Mouse (Mus musculus) heart, embryonic 12.5 days (tissue): ENCODE measurements at regions not wholly inside any gene's neighbourhood (a gene's known extent, or its start where the extent isn't known, plus 50 kb on each side); places are given as distances from the start of the nearest gene placed in this dataset.

Experiments
- ATAC-seq: fragments of 200-750 bp; cut with Nextera tagmentation; 2 replicates; pipeline ENCODE4 v1.8.0; 2017; ENCODE audit warnings: moderate TSS enrichment, moderate library complexity; ENCODE audit not compliant: insufficient number of reproducible peaks, low FRiP score
- H3K27ac ChIP-seq: fragments of 300-500 bp; sonication (generic); 2 replicates; pipeline ENCODE4 v1.5.1; 2016; ENCODE audit warnings: mild to moderate bottlenecking, moderate library complexity; ENCODE audit not compliant: poor library complexity, severe bottlenecking
- H3K27me3 ChIP-seq: fragments of 300-500 bp; sonication (generic); replicated peaks from 2 replicates; pipeline ENCODE4 v1.6.1; 2016; ENCODE audit warnings: mild to moderate bottlenecking, moderate library complexity
- H3K36me3 ChIP-seq: fragments of 300-500 bp; sonication (generic); 2 replicates; pipeline ENCODE4 v1.6.1; 2016; ENCODE audit warnings: mild to moderate bottlenecking, moderate library complexity
- H3K4me1 ChIP-seq: fragments of 300-500 bp; sonication (generic); replicated peaks from 2 replicates; pipeline ENCODE4 v1.6.1; 2016; ENCODE audit warnings: mild to moderate bottlenecking
- H3K4me2 ChIP-seq: fragments of 300-500 bp; sonication (generic); 2 replicates; pipeline ENCODE4 v1.6.1; 2016; ENCODE audit warnings: mild to moderate bottlenecking, moderate library complexity
- H3K4me3 ChIP-seq: fragments of 300-500 bp; sonication (generic); 2 replicates; pipeline ENCODE4 v1.5.1; 2016; ENCODE audit warnings: mild to moderate bottlenecking
- H3K9ac ChIP-seq: fragments of 300-500 bp; sonication (generic); 2 replicates; pipeline ENCODE4 v1.6.1; 2016; ENCODE audit warnings: mild to moderate bottlenecking, moderate library complexity
- H3K9me3 ChIP-seq: fragments of 300-500 bp; sonication (generic); replicated peaks from 2 replicates; pipeline ENCODE4 v1.6.1; 2016; ENCODE audit warnings: mild to moderate bottlenecking, moderate library complexity
- WGBS: fragments of 180-500 bp; shearing (Covaris S2); methylation state at CpG from one replicate; pipeline ENCODE4 v1.1.7; 2016; 5-methylcytosine and 5-hydroxymethylcytosine counted together

DNA sequence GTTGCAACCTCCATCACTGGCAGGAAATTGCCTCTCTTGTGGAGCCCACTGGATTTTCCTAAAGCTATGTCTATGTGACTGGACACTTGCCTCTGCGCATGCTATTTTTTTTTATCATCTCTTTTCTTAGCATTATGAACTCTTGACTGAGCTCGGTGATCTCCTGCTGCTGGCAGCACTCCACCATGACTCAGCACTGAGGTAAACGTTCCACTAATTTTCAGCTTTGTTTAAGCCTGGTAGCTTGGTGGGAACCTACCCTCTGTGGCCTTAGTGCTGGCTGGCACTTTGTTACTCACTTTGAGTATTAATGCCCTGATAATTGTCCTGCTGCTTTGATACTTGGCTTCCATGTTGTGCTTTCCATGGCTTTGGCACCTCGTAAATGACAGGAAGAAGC, 545.8 kb upstream of the Vstm2b start:
- WGBS, result 56% methylated on average over 4 of the region's 4 CpGs
- no peaks in the 10 kb centered on the region; the same call in 1 of the 2 replicates for H3K4me1 ChIP-seq
- no peak overlapping the region for H3K4me3 ChIP-seq
- no peaks in the 10 kb centered on the region for H3K36me3 ChIP-seq
- ATAC-seq, result no peak
- H3K9ac ChIP-seq, result no peak overlapping the region
- no peak overlapping the region for H3K27ac ChIP-seq
- H3K27me3 ChIP-seq, result no peaks in the 10 kb centered on the region
- H3K9me3 ChIP-seq, result no peaks in the 10 kb centered on the region
- no peak overlapping the region for H3K4me2 ChIP-seq

DNA sequence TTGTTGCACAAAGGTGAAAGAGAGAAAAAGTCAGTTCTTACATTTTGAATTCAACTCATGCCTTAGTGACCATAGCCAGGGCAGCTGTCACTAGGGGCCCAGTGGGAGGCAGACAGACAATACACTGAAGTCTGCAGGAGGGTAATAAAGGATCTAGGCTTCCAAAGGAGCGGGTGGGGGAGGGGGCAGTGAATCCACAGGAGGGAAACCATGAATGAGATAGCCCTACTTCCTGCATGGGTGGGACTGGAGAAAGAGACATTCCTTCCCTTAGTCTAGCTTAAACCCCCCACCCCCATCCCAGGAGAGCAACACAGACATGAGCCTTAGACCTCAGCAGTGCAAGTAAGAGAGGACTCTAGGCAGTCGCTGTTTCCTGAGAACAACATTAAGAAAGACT, 535.4 kb upstream of the Vstm2b start:
- H3K27ac ChIP-seq, result no peak overlapping the region
- ATAC-seq, result no peak
- 0 out of 2 replicates have a peak, but pooled peaks cover 3% of the 10 kb centered on the region for H3K4me1 ChIP-seq
- no peak overlapping the region for H3K9ac ChIP-seq
- WGBS, result 21% methylated on average over 2 of the region's 2 CpGs
- H3K4me3 ChIP-seq, result no peak overlapping the region
- no peaks in the 10 kb centered on the region for H3K36me3 ChIP-seq
- H3K4me2 ChIP-seq, result no peak overlapping the region
- no peaks in the 10 kb centered on the region; the same call in 1 of the 2 replicates for H3K9me3 ChIP-seq
- no peaks in the 10 kb centered on the region for H3K27me3 ChIP-seq

DNA sequence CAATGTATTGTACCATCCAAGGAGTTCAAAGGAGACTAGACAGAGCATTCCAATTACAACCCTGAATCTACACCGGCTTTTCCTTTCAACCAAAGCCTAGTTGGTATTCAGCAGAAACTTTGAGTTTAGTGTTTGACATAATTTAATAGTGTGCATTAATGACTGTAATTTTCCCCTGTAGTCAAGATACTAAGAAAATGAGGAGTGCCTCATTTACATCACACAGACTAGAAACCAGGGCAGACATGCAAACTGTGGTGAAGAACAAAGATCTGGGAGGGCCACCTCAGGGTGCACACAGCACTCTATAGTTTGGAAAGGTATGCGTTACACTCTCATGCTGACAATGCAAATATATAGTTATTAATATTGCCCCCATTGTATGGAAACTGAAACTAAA, 525.4 kb upstream of the Vstm2b start:
- no peak for ATAC-seq
- 82% methylated on average over 2 of the region's 2 CpGs for WGBS
- H3K9ac ChIP-seq, result no peak overlapping the region
- peaks cover 5% of the 10 kb centered on the region; the same call in 1 of the 2 replicates for H3K4me1 ChIP-seq
- H3K36me3 ChIP-seq, result no peaks in the 10 kb centered on the region
- no peak overlapping the region for H3K4me3 ChIP-seq
- no peaks in the 10 kb centered on the region for H3K9me3 ChIP-seq
- no peaks in the 10 kb centered on the region for H3K27me3 ChIP-seq
- no peak overlapping the region for H3K27ac ChIP-seq
- no peak overlapping the region for H3K4me2 ChIP-seq

DNA sequence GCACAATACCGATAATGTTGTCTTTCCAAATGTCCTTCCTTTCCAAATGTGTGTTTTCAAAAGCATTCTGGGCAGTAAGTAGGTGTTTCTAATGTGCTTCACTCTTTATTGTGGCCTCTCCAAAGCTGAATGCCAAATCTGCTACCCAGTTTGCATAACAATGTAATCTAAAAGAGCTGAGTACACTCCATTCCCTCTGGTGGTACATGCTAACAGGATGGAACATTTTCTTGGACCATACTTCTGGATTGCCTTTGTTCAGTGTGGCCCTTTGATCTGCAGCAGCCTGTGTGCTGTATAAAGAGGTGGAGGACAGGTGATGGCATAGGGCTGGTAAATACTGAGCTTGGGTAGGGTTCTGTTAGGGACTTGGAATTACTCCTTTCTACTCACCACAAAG, 520.3 kb upstream of the Vstm2b start:
- Histone ChIP-seq H3K4me1 (no peaks in the 10 kb centered on the region), H3K4me2 (no peak overlapping the region), H3K27me3 (no peaks in the 10 kb centered on the region), H3K9me3 (no peaks in the 10 kb centered on the region), H3K27ac (no peak overlapping the region), H3K4me3 (no peak overlapping the region), H3K9ac (no peak overlapping the region), H3K36me3 (no peaks in the 10 kb centered on the region)
- ATAC-seq, result no peak
- 74% methylated on average over 1 of the region's 1 CpGs for WGBS

DNA sequence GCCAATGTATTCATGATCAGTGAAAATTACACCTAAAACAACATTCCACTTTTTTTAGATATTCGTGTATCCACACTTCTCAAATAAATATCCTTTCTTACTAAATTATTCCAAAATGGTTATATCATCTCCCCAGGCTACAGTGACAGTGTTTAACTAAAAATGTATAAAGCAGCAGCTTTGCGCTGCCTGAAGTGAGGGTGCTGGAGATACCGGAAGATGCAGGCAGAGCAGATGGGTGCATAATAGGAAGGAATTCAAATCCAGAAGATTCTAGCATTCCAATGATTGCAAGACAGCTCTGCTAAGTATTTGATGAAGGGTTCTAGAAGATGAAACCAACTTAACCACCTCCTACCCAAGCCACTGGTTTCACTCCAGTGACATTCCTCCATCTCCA, 516.9 kb upstream of the Vstm2b start:
- H3K4me3 ChIP-seq, result no peak overlapping the region
- ATAC-seq, result no peak
- H3K36me3 ChIP-seq, result no peaks in the 10 kb centered on the region
- no peak overlapping the region for H3K27ac ChIP-seq
- no peaks in the 10 kb centered on the region for H3K4me1 ChIP-seq
- no peak overlapping the region for H3K9ac ChIP-seq
- H3K27me3 ChIP-seq, result no peaks in the 10 kb centered on the region
- H3K4me2 ChIP-seq, result no peak overlapping the region
- no peaks in the 10 kb centered on the region for H3K9me3 ChIP-seq
- WGBS, result 79% methylated on average over 3 of the region's 3 CpGs

DNA sequence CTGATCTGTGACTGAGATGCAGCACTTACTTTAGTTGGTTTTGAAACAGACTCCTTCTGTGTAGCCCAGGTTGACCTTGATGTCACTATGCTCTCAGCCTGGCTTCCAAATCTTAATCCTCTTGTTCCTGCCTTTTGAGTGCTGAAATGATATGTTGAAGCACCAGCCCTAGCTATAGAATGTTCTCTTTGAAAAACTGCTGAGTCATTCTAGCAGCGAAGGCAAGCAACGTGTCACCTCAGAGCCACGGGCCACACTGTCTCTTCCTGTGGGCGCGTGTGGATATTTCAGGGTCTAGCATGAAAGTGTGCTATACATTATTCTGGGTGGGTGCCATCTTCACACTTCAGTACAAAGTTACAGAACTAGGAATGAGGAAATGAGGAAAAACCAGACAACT, 510.0 kb upstream of the Vstm2b start:
- H3K27me3 ChIP-seq, result no peaks in the 10 kb centered on the region
- no peak overlapping the region for H3K27ac ChIP-seq
- no peak for ATAC-seq
- H3K4me1 ChIP-seq, result 0 out of 2 replicates have a peak, but pooled peaks cover 3% of the 10 kb centered on the region
- H3K4me3 ChIP-seq, result no peak overlapping the region
- H3K4me2 ChIP-seq, result no peak overlapping the region
- H3K9ac ChIP-seq, result no peak overlapping the region
- no peaks in the 10 kb centered on the region for H3K9me3 ChIP-seq
- WGBS, result 73% methylated on average over 5 of the region's 5 CpGs
- no peaks in the 10 kb centered on the region for H3K36me3 ChIP-seq

DNA sequence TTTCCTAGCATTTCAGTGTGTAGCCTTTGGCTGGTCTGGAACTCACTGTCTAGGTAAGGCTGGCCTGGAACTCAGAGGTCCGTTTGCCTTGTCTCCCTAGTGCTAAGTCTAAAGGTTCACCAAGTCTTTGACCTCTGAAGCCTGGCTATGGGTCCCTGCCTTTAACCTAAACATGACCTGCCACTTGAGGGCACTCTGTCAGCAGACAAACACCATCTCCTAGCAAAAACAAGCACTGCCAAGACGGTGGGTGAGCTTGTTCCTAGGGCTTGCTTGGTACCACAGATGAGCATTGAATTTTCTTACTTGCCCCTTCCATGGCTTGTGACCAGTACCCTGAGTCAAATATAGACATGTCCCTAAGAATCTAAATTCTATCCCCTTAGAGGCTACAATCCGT, 508.3 kb upstream of the Vstm2b start:
- Histone ChIP-seq H3K4me1 (0 out of 2 replicates have a peak, but pooled peaks cover 3% of the 10 kb centered on the region), H3K27ac (no peak overlapping the region), H3K9me3 (no peaks in the 10 kb centered on the region), H3K27me3 (no peaks in the 10 kb centered on the region), H3K4me3 (no peak overlapping the region), H3K9ac (no peak overlapping the region), H3K36me3 (no peaks in the 10 kb centered on the region), H3K4me2 (no peak overlapping the region)
- ATAC-seq, result no peak
- WGBS, result 39% methylated on average over 3 of the region's 3 CpGs

DNA sequence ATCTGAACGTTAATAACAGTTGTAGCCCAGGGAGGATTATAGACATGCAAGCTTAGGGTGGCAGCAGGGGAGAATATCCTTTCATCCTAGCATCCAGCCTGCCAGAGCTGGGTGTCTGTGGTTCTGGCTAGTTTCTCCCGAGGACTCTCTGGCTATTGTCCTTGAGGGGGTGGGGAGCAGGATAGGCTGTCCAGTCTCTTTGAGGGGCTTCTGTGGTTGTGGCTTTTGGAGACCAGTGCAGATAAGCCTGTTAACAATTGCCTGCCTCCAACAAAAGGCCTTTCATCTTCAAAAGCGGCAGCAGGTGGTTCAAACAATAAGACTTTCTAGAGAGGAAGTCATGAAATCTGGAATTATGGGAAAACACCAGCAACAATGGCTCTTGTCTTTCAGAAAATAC, 507.2 kb upstream of the Vstm2b start:
- Histone ChIP-seq H3K4me2 (no peak overlapping the region), H3K27ac (no peak overlapping the region), H3K4me1 (0 out of 2 replicates have a peak, but pooled peaks cover 3% of the 10 kb centered on the region), H3K36me3 (no peaks in the 10 kb centered on the region), H3K9ac (no peak overlapping the region), H3K4me3 (no peak overlapping the region), H3K9me3 (no peaks in the 10 kb centered on the region), H3K27me3 (no peaks in the 10 kb centered on the region)
- WGBS, result 22% methylated on average over 3 of the region's 3 CpGs
- ATAC-seq, result no peak

DNA sequence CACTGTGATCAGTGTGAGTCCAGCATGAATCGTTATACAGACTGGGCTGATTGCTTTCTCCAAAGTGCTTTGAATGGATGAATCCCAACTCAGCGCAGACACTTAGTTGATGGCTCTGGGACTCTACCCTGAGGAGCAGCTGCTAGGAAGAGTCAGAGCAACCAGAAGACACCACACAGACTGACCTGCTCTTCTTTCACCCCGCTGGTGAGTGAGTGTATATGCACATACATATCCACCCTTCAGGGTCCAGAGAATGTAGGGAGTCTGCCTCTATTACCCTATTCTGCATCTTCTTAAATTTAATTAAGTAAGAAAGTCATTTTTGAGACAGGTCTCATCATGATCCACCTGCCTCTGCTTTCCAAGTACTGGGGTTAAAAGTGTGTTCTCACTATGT, 506.5 kb upstream of the Vstm2b start:
- no peak overlapping the region for H3K4me3 ChIP-seq
- 56% methylated on average over 3 of the region's 3 CpGs for WGBS
- no peak overlapping the region for H3K4me2 ChIP-seq
- H3K9me3 ChIP-seq, result no peaks in the 10 kb centered on the region
- no peak overlapping the region for H3K9ac ChIP-seq
- ATAC-seq, result no peak
- 0 out of 2 replicates have a peak, but pooled peaks cover 3% of the 10 kb centered on the region for H3K4me1 ChIP-seq
- no peaks in the 10 kb centered on the region for H3K27me3 ChIP-seq
- H3K27ac ChIP-seq, result no peak overlapping the region
- H3K36me3 ChIP-seq, result no peaks in the 10 kb centered on the region

DNA sequence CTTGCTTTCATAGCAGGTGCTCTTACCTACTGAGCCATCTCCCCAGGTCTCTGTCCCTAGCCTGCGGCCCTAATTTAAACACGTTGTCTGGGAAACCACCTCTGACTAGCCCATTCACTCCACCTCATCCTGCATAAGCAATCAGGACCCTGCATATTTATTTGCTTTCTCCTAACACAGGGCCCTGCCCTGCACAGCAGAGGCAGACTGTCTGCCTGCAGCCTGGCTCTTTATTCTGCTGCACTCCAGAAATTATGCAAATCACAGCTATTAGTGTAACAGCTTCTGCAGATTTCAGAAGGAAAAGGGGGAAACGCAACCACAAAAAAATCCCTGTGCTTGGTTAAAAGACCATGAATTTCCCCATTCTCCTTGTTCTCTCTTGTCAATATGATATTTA, 505.9 kb upstream of the Vstm2b start:
- WGBS, result 63% methylated on average over 3 of the region's 3 CpGs
- no peaks in the 10 kb centered on the region for H3K4me1 ChIP-seq
- no peak overlapping the region for H3K9ac ChIP-seq
- H3K27me3 ChIP-seq, result no peaks in the 10 kb centered on the region
- H3K27ac ChIP-seq, result no peak overlapping the region
- ATAC-seq, result no peak
- no peak overlapping the region for H3K4me2 ChIP-seq
- no peak overlapping the region for H3K4me3 ChIP-seq
- no peaks in the 10 kb centered on the region for H3K36me3 ChIP-seq
- no peaks in the 10 kb centered on the region for H3K9me3 ChIP-seq

DNA sequence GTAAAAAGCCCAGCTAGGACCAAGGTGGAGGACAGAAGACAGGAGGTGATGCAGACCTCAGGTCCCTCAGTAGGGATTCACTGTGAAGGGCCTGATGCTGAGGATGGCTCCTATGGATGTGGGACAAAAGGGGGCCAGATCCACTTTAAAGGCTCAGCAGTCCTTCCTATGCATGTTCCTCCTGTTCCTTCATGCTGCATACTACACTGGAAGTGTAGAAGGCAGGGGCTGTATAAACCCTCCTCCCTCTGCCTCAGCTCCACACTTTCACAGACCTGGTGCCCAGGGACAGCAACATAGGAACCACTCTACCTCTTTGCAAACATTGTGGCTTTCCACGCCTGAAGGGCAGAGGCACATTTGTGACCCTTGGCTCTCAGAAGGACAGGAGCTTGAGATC, 505.4 kb upstream of the Vstm2b start:
- Histone ChIP-seq H3K9me3 (no peaks in the 10 kb centered on the region), H3K4me2 (no peak overlapping the region), H3K36me3 (no peaks in the 10 kb centered on the region), H3K27ac (no peak overlapping the region), H3K4me1 (no peaks in the 10 kb centered on the region), H3K27me3 (no peaks in the 10 kb centered on the region), H3K4me3 (no peak overlapping the region), H3K9ac (no peak overlapping the region)
- ATAC-seq, result no peak
- WGBS, result 54% methylated on average over 1 of the region's 1 CpGs

DNA sequence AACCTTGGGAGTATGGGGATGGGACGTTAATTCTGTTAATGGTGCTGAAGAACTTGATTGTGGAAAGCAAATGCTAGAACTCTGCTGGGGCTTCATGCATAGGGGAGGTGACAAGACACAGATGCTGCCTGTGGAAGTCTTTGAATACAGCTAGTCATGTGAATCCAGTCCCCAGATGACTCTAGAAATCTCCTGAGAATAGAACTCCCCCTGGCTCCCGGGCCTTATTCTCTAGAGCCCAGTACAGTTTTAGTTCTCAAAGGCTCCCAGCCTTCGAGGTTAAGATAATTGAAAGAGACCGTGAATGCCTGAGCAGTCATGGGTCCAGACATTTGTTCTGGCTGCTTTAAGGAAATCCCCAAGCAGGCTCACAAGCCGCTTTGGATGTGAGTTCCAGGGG, 499.9 kb upstream of the Vstm2b start:
- WGBS, result 60% methylated on average over 5 of the region's 5 CpGs
- ATAC-seq, result no peak
- Histone ChIP-seq H3K4me3 (no peak overlapping the region), H3K27me3 (no peaks in the 10 kb centered on the region), H3K27ac (no peak overlapping the region), H3K4me2 (no peak overlapping the region), H3K9ac (no peak overlapping the region), H3K36me3 (no peaks in the 10 kb centered on the region), H3K4me1 (no peaks in the 10 kb centered on the region), H3K9me3 (no peaks in the 10 kb centered on the region)
